Mouse (Mus musculus) left cerebral cortex, postnatal 10 days (tissue): ENCODE data around the gene Lrpprc. TPM values are rescaled to one million over a fixed set of nuclear protein-coding genes. Genes with fewer than 3 reads are reported as not detected.
"Not testable (repeated sequence)": the region's sequence is repeated elsewhere in the genome, so short reads cannot be mapped to it uniquely, and the experiment has no call there.

Experiments used
- DNase-seq, 2 experiments: peaks; one replicate each; pipeline ENCODE4 v3.0.0; 2021 to 2022; ENCODE audit warnings: low spot score in 2 of 2, mixed read lengths in 1 of 2; ENCODE audit errors: extremely low spot score in 1 of 2
- intact Hi-C: fragments of 180-260 bp; cut with DNase I; formaldehyde crosslinking; loops from one replicate; pipeline ENCODE4 v1.15.1; 2025
- total RNA-seq, 2 experiments: library from RNA; stranded (reverse); gene quantifications; 2 replicates each; pipeline ENCODE4 v1.2.3; 2021

Gene Lrpprc
- 10 to 100 TPM; 64.9 to 68.9 TPM for total RNA-seq

GRCm38 (mm10) chr17:84790447-84791098 is at the start of gene Lrpprc:
Gene Lrpprc (minus strand): TSS chr17:84790789.
- intact Hi-C loops: no loop called here

DNA sequence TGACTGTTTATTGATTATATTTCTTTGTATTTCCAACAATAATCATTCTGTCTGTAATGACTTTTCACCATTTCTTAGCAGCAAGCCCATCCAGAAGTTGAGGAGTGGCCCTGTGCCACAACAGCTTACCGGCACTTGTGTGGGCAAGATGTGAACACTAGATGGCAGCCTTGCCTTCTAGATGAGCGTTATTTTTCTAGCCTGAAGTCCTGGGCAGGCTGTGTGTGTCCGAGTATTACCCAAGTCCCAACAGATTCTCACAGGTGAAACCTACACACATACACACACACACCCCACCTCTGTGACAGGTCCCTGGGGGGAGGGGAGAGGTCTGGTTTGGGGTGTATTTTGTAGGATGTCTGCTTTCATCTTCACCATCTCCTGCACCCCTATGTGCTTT is 47.2 kb upstream of the Lrpprc start:
- intact Hi-C loops: loop anchor here (5.0 kb wide), 2 partner anchors 350 to 795 kb away; no protein-coding TSS in a partner anchor

More at GRCm38 (mm10) chr17:84790447-84791098, at the start of gene Lrpprc:
- DNase-seq: peak; percentile 93 to 97

GRCm38 (mm10) chr17:84835249-84835648 is 44.7 kb upstream of the Lrpprc start:
- intact Hi-C loops: loop anchor here (5.0 kb wide), 2 partner anchors 352 to 797 kb away; no protein-coding TSS in a partner anchor
- no peak for DNase-seq

More for the DNA sequence above, 47.2 kb upstream of the Lrpprc start:
- peak; percentile 67 to 68 for DNase-seq

DNA sequence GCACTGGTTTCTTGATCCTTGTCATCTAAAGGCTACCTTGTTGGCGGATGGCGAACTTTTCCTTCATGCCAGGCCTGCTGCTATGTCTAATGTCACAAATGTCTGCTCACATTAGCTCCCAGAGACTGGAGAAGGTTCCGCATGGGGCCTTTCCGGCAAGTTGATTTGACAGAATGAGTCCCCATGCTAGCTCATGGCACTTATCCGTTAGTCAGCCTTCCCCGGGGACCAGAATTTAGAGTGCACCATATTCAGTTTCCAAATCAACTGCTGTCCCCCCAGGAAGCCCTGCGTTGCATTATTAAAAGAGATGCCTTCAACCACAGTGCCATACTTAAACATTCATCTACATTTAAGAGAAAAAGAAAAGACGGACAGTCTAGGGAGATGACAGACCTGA is 41.8 kb upstream of the Lrpprc start:
- DNase-seq: no peak
- intact Hi-C loops: no loop called here

- intact Hi-C loops: no loop called here
- DNase-seq: no peak
Measured at GRCm38 (mm10) chr17:84828301-84828700, 37.7 kb upstream of the Lrpprc start.

DNA sequence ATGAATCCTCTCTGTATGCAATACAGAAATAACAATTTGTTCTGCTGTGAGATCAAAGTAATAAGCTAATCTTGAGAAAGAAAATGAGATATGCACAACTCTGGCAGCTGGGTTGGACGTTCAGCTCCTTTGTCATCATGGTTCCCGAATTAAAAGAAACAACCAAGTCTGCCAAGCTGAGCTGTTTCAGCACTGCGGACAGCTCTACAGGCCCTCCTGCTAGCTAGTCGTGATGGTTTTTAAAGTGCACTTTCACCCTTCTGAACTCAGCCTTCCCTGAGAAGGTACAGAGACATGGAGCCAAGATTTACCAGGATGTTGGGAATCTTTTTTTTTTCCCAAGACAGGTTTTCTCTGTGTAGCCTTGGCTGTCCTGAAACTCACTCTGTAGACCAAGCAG is 30.0 kb upstream of the Lrpprc start:
- intact Hi-C loops: no loop called here
- DNase-seq: no peak

DNA sequence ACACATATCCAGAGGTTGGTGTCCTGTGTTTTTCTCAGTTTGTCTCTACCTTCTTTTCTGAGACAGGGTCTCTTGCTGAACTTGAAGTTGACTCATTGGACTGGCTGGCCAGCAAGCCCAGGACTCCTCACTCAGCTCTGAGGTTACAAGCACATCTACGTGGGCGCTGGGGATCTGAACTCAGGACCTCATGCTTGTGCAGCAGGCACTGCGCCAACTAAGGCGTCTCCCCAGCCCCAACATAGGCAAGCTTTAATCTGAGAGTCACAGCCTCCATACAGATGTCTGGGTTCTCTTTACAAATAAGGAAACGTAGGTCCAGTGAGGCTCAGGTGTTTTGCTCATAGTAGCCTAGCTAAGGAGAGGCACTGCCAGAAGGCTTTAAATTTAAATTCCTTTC is 27.8 kb upstream of the Lrpprc start:
- DNase-seq: no peak
- intact Hi-C loops: no loop called here

- DNase-seq: peak in 1 of 2 experiments; percentile 23
- intact Hi-C loops: no loop called here
Measured at GRCm38 (mm10) chr17:84816014-84816461, 25.4 kb upstream of the Lrpprc start.

DNA sequence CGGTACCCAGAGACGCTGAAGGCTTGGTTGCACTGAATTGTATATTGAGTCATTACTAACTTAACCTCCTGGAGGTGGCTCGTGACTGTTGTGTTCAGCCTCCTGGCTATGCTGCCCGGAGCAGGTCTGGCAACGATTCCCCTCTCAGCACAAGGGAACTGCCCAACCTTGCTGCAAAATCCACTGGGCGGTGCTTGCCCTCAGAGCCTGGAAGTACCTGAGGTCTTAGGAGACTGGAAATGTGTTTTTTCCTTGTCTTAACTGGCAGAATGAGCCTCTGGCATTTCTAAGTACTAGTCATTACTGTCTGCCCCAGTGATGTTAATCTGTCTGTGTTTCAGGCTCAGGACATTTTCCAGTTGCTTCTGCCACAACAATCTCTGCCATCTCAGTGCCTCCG is 24.3 kb upstream of the Lrpprc start:
- intact Hi-C loops: no loop called here
- no peak for DNase-seq

DNA sequence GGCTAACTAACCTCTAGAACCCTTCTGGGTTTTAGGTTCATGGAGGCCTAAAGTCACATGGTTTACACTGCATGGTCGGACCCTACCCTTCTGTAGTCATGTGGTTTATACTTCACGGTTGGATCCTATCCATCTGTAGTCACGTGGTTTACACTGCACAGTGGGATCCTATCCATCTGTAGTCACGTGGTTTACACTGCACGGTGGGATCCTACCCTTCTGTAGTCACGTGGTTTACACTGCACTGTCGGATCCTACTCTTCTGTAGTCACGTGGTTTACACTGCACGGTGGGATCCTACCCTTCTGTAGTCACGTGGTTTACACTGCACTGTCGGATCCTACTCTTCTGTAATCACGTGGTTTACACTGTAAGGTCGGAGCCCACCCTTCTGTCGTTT is 23.6 kb upstream of the Lrpprc start:
- DNase-seq, intact Hi-C loops: not testable (repeated sequence)

- intact Hi-C loops: no loop called here
- no peak for DNase-seq
Measured at GRCm38 (mm10) chr17:84792006-84792405, 1.4 kb upstream of the Lrpprc start.

- DNase-seq: no peak
- intact Hi-C loops: no loop called here
Measured at GRCm38 (mm10) chr17:84791156-84791555, 567 bp upstream of the Lrpprc start.

DNA sequence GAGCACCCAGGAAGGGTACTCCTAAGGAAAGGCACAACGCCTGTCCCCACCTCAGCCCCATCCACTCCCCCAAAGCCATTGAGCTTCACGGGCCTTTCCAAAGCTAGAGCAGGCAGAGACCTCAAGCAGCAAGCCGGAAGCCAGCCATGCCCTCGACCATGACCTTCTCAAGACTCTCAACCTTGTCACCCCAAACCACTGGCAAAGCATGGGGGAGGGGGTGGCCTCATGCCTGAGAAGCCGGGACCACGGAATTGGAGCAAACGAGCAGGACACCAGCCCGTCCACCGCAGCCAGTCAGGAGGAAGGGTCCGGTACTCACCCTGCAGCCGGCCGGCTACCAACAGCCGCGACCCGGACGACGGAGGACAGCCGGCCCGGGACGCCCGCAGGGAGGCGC is 546 bp downstream of the Lrpprc start:
- DNase-seq: no peak
- intact Hi-C loops: no loop called here

DNA sequence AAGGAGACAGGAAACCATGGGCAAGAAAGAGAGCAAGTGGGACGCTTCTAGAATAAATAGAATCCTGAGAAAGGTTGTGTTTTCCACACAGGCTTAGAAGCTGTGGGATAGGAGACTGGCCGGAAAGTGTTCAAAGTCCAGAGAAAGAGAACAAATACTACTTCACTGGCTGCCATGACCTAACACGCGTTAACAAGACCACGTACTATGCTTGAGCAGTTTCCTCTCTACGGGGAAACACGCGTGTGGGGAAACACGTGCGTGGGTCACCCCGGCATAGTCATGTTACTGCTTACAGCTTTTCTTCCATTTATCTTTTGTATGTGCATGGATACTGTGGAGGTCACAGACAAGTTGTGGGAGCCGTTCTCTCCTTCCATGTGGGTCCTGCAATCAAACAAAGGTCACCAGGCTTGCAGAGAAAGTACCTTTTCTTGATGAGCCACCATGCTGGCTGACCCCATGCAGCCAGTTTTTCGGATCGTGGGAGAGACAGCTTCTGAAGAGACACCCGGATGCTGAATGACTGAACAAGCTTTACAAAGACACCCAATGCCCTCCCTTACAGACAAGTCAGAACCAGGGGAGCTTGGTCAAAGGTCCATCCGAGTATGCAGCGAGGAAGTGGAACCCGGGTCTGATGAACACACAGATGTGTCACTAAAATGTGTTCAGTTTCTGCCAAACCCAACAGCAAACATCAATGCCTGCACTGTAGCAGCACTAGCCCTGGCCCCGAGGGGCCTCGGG is 2.0 kb downstream of the Lrpprc start:
- no peak for DNase-seq
- intact Hi-C loops: no loop called here

DNA sequence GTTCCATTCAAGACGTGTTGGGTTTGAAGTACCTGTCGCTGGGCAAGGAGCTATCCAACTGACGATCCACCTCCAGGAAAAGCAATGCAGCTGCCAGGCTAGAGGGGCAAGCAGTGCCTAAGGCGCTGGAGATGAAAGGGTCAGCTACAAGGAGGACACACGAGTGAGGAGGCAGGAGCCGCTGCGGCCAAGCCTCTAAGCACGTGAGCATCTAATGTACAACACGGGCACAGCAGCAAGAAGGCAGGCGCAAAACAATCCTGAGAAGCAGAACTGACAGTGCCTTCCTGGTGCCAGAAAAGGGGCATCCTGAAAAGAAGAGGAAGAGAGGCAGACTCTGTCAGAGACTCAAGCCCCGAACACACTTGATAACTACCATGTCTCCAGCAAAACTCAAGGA is 3.1 kb downstream of the Lrpprc start:
- no peak for DNase-seq
- intact Hi-C loops: no loop called here

- no peak for DNase-seq
- intact Hi-C loops: no loop called here
Measured at GRCm38 (mm10) chr17:84786911-84787310, 3.7 kb downstream of the Lrpprc start.

DNA sequence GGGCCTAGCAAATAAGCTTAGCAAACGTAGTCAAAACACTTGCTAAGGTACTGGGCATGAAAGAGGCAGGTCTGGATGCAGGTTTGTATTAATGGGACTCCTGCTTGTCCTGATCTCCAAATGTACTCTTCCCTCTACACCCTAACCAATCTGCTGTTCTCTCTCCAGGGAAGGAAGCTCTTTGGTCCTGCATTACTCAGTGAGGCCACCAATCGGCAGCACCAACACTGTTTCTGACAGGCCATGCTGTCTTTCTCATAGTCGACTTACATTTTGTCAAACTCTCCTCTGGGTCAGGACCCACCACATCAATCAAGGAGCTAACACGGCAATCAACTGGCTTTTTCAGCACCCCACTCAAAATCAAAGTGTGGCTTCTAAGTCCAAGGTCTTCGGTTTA is 5.4 kb downstream of the Lrpprc start:
- no peak for DNase-seq
- intact Hi-C loops: no loop called here

DNA sequence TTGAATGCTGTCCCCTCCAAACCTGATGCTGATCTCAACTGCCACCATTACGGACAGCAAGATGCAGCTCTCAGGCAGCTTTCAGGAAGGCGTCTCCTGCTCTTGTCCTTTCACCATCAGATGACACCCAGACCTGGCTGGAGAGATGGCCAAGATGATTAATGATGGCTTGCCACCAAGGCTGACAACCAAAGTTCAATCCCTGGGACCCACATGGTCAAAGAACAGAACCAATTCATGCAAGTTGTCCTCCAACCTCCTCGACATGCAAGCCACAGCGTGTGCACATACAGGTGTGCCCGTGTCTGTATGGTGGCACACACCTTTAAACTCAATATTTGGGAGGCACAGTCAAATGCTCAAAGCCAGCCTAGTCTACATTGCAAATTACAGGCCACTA is 7.1 kb downstream of the Lrpprc start:
- intact Hi-C loops: no loop called here
- no peak for DNase-seq

- no peak for DNase-seq
- intact Hi-C loops: no loop called here
Measured at GRCm38 (mm10) chr17:84780321-84780720, 10.3 kb downstream of the Lrpprc start.

GRCm38 (mm10) chr17:84778477-84778978 is 12.1 kb downstream of the Lrpprc start:
- intact Hi-C loops: no loop called here
- no peak for DNase-seq
